Mouse (Mus musculus) granulocyte monocyte progenitor cell, adult 5-6 weeks (primary cell): Measurements from ENCODE around the gene Lrfn4. TPM values are rescaled to one million over a fixed set of nuclear protein-coding genes. Genes with fewer than 3 reads are reported as not detected.

ENCODE experiments used
- ATAC-seq: replicated peaks from 2 replicates; pipeline ENCODE4 v1.8.0; 2016; ENCODE audit warnings: mild to moderate bottlenecking, moderate TSS enrichment, inconsistent platforms; ENCODE audit not compliant: poor library complexity, severe bottlenecking
- total RNA-seq, 2 experiments: library from RNA; stranded (forward) in 1 of 2; stranded (reverse) in 1 of 2; fragments of 200-712, 200-1000 nt in 1 of 2; fragments of >200 nt in 1 of 2; fragmentation: Nextera tagmentation in 1 of 2; gene quantifications; 2 replicates each; pipeline ENCODE4 v1.2.3; 2014 to 2017

Gene Lrfn4
- total RNA-seq (2014; fragmentation: Nextera tagmentation) = 2.6 and 3.5 TPM in 2 replicates
- total RNA-seq (2017) = 1.8 and 3.7 TPM in 2 replicates

DNA sequence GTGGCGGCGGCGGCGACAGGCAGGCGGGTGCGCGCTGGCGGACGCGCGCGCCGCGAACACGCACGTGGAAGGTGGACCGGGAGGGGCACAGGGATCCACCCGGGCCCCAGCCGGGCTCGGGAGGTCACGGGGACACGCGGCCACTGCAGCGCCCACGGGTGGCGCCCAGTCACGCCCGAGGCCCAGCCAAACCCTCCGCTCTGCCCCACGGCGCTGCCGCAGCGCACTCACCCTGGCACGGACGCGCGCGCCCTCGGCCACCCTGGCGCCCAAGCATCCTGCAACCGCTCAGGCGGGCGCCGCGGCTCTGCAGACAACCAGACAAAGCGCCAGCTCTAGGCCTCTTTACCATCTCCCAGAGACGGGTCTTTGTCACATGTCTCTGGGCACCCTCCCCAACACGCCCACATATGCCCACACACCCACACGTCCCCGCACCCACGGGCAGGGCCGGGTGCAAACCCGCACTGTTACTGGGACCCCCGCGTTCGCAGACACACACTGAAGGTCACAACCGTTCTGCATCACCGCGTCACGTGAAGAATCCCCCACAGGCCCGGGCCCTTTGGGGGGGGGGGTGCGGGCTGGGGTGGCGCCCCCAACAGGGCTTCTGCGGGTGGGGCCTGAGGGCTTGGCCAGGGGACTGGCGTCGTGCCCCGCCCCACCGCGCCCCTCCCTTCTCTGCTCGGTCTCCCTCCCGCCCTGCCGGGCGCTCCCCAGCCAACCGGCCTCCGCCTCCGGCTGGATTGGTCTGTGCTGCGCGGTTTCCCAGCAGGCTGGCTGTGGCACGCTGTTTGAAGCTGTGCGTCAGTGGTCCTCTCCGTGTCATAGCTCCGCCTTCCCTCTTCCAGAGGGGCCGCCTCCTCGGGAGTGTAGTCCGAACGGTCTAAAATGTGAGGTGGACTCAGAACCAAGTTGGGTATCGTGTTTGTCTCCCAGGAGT, at the start of gene Lrfn4:
Gene Lrfn4 (minus strand): TSS at position 517 of the 943 bp plus-strand sequence.
- ATAC-seq = peak; percentile 83

GRCm38 (mm10) chr19:4658156-4658555, 42.7 kb upstream of the Lrfn4 start:
- no peak for ATAC-seq

- no peak for ATAC-seq
Observed at GRCm38 (mm10) chr19:4646917-4647492, 31.5 kb upstream of the Lrfn4 start.

- no peak for ATAC-seq
Observed at GRCm38 (mm10) chr19:4644271-4644670, 28.8 kb upstream of the Lrfn4 start.

- no peak for ATAC-seq
Observed at GRCm38 (mm10) chr19:4635986-4636385, 20.5 kb upstream of the Lrfn4 start.

- ATAC-seq = peak; percentile 52
Observed at GRCm38 (mm10) chr19:4628819-4629218, 13.4 kb upstream of the Lrfn4 start.

DNA sequence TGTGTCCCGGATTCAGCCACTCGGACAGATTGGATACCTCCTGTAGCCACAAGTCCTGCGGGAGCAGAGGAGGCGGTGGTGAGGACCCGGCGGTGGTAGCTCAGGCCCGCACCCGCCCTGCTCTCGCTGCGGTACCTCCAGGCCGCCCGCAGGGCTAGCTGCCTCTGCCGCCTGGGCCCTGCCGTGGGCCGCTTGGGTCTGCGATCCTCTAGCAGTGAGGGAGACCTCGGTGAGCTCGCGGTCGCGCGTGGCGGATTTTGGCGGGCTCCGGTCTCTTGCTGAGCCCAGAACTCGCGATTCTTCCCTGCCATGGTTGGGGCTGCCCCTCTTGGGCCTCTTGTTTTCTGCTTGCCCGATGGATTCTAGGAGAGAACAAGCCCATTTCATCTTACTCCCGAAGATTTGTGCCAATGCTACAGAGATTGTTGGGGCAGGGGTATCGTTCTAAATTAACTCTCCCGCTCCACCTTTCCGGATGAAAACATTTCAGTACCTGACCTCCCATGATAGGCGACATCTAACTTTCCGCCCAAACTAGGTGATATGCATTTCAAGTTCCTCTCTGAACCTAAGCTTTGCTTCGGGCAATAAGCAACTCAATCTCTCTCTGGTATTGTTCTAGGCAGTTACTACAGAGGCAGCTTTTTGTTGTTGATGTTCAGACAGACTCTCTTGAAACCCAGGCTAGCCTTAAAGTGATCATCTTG, 10.5 kb upstream of the Lrfn4 start:
- no peak for ATAC-seq

DNA sequence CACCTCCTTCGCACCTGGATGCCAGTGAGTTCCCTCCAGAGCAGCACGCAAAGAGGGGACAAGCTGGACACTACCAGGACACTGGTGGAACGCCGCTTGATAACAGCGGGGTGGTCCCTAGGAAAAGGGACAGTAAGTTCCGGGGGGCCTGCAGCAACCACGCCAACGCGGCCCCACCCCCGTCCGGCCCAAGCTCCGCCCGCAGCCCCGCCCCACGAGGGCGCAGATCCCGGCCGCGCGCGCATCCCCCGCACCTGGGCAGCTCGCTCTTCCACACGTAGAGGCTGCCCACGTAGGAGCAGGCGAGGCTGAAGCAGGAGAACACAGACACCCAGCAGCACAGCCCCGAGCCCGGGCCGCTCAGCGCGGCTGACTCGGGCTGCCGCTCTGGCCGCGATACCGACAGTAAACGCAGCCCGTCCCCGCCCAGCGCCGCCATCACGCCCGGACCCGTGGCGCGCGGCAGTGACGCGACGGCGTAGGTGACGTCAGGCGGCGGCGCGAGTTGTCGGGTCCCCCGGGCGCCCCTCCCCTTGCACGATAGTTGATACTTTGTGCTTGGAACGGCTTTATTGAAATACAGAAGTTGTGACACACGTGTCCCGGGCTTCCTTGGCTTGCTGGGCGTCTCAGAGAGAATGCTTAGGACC, 9.8 kb upstream of the Lrfn4 start, which contains the start of gene Rce1:
Gene Rce1 (minus strand): TSS at position 463 of the 650 bp plus-strand sequence.
- ATAC-seq = peak; percentile 84

DNA sequence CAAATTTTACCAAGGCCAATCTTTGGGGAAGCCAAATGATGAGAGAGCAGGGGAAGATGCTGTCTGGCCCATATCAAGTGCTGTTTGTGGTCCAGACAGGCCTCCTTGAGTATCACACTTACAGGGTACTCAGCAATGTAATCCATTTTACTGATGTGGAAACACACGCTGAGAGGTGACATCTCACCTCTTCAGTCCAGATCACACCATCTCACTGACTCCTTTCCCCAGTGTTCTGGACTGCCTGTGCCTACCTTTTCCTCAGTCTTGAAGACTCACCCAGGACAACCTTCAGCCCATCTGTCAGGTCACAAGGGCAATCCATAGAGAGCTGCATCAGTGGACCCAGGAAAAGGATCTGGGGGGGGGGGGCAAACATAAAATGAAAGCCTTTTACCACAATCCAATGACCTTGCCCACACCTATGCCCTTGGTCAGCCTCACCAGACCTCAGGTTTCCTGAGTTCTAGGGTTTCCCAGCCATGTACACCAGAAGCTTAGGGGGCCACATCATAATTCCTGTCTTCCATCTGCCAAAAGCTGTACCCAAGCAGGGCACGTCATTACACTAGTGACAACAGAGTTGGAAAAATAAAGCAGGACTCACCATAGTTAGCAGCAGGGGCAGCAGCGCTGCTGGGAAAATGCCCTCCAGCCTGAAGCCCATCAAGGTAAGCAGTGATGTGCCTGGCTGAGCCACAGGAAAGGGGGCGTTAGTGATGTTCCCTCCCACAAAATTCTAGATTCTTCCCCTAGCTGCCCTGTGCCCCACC, 9.1 kb upstream of the Lrfn4 start:
- ATAC-seq = peak; percentile 5

- no peak for ATAC-seq
Observed at GRCm38 (mm10) chr19:4624006-4624405, 8.5 kb upstream of the Lrfn4 start.

DNA sequence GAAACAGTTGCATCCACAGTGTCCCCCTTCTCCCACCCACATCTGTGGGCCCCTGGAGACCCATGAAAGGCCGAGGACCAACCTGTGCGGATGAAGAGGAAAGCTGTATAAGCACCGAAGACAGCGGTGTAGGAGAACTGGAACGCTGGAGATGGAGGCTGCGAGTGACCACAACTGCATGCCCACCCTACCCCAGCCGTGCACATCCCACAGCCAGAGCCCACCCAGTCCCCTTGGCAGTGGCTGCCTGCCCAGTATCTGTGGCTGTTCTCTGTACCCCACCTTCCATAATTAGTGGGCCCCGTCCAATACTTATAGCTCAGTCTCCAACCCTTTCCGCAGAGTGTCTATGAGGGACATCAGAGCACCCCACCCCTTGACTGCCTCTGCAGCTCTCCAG, 8.0 kb upstream of the Lrfn4 start:
- no peak for ATAC-seq

DNA sequence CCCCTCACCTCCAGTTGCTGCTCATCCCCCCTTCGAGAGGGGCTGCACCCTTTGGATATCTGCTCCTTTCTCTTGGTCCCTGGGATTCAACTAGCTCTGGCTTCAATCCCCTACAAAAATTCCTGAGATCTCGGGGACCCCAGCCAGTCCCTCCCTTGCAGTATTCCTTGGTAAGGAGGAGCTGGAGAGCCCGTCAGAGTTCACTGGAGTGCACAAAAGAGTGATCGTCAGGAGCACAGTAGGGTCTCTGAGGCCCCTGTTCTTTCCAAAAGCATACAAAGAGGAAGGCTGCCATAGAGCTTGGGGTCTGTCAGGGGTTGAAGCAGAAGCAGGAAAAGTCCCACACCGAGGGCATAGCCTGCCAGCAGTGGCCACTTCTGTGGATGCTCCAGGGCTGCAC, 7.3 kb upstream of the Lrfn4 start:
- ATAC-seq = no peak

DNA sequence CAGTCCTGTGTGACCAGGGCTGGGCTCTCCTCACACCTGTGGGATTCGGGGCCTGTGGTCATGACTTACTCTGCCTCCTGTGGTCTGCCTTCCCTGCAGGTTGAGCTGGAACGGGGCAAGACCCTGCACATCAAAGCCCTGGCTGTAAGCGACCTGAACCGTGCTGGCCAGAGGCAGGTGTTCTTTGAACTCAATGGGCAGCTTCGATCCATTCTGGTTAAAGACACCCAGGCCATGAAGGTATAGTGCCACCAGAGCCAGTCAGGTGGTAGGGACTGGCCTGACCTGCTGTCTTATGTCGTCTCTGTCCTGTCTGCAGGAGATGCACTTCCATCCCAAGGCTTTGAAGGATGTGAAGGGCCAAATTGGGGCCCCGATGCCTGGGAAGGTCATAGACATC, 5.3 kb upstream of the Lrfn4 start:
- no peak for ATAC-seq

DNA sequence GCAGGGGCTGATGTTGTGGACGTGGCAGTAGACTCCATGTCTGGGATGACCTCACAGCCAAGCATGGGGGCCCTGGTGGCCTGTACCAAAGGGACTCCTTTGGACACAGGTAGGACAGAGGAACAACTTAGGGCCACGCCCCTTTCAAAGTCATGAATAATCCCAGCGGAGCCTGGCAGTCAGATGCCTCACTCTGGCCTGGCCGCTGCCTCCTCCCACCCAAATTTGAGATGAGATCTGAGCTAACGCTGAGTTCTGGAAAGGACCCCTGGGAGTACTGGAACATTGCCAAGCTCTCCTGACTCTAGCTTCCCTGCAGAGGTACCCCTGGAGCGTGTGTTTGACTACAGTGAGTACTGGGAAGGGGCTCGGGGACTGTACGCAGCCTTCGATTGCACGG, 4.0 kb upstream of the Lrfn4 start:
- ATAC-seq = no peak

GRCm38 (mm10) chr19:4618183-4618582, 2.7 kb upstream of the Lrfn4 start:
- ATAC-seq = no peak

- ATAC-seq = no peak
Observed at GRCm38 (mm10) chr19:4616546-4616945, 1.1 kb upstream of the Lrfn4 start.

DNA sequence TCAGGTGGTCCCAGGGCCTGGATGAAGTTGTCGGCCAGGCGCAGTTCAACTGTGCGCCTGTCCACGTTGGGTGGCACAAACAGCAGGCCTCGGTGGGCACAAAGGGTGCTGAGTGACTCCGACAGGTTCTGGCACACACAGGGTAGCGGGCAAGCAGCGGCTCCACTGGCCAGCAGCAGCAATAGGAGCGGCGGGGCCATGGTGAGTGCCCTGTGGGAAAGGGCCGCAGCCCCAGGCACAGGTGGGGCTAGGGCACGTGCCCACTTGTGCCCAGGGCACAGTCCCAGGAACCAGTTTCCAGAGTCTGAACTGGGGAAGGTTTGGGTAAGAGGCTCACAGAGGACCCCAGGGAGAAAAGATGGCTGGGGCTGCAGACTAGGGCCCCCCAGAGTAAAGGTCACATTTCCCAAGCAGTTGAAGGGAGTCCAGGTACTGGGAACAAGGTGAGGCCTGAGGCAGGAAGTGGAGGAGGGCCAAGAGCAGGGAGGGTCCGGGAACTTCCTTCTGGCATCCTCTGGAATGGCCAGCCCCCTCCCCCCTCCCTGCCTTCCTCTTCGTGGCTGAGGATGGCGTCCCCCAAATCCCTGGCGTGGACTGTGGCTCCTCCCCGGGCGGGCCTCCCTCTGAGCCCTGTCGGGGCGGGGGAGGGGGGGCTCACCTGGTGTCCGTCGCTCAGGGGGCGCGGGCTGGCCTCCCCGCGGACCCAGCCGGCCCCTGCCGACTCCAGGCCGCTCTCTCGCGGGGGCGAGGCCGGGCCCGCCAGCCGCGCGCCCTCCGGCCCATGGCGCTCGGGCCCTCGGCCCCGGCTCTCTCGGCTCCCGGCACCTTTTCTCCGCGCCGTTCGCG, 939 bp downstream of the Lrfn4 start:
- no peak for ATAC-seq

- ATAC-seq = no peak
Observed at GRCm38 (mm10) chr19:4613464-4614304, 1.8 kb downstream of the Lrfn4 start.
